Mouse (Mus musculus) liver, adult 2 months (tissue): Measurements from ENCODE around the gene Lyzl6. TPM values are rescaled to one million over a fixed set of nuclear protein-coding genes. Genes with fewer than 3 reads are reported as not detected.

ENCODE experiments used
- DNase-seq: peaks from one replicate; pipeline ENCODE4 v3.0.0-alpha.2; 2011; ENCODE audit warnings: low read depth, low spot score; ENCODE audit errors: extremely low read depth
- H3K27ac ChIP-seq: fragments of 200-500 bp; replicated peaks from 2 replicates; pipeline ENCODE4 v1.5.1; 2012; ENCODE audit warnings: low read depth, mild to moderate bottlenecking, control low read depth, inconsistent platforms, low read length; ENCODE audit not compliant: insufficient read depth
- H3K27me3 ChIP-seq: fragments of 200-500 bp; 2 replicates; pipeline ENCODE4 v1.6.1; 2012; ENCODE audit warnings: mild to moderate bottlenecking, moderate library complexity, low read length, inconsistent platforms; ENCODE audit not compliant: control insufficient read depth, insufficient read depth
- H3K36me3 ChIP-seq: fragments of 200-500 bp; 2 replicates; pipeline ENCODE4 v1.6.1; 2012; ENCODE audit warnings: low read length, inconsistent platforms; ENCODE audit not compliant: control insufficient read depth, insufficient read depth
- H3K4me1 ChIP-seq: fragments of 200-500 bp; 2 replicates; pipeline ENCODE4 v1.6.1; 2011; ENCODE audit warnings: low read length; ENCODE audit not compliant: control insufficient read depth, insufficient read depth
- H3K4me3 ChIP-seq: fragments of 200-500 bp; 2 replicates; pipeline ENCODE4 v1.5.1; 2011; ENCODE audit warnings: low read depth, mild to moderate bottlenecking, control low read depth, low read length, moderate library complexity; ENCODE audit not compliant: insufficient read depth
- H3K79me2 ChIP-seq: fragments of 200-500 bp; 2 replicates; pipeline ENCODE4 v1.6.1; 2012; ENCODE audit warnings: inconsistent platforms, mild to moderate bottlenecking, low read length, moderate library complexity; ENCODE audit not compliant: control insufficient read depth, insufficient read depth
- H3K9ac ChIP-seq: fragments of 200-500 bp; 2 replicates; pipeline ENCODE4 v1.6.1; 2012; ENCODE audit warnings: low read depth, mild to moderate bottlenecking, control low read depth, inconsistent platforms, low read length
- CTCF ChIP-seq: fragments of 200-500 bp; IDR thresholded peaks from 2 replicates; pipeline ENCODE4 v1.5.1; 2011; ENCODE audit warnings: low read depth, low read length, control low read depth
- POLR2A ChIP-seq: fragments of 200-500 bp; IDR thresholded peaks from 2 replicates; pipeline ENCODE4 v1.6.1; 2011; ENCODE audit warnings: low read length, control low read depth; ENCODE audit not compliant: insufficient read depth; ENCODE audit errors: extremely low read depth
- WGBS: fragments of 180-500 bp; shearing (Covaris S2); methylation state at CpG from one replicate; pipeline ENCODE4 v1.1.7; 2018; 5-methylcytosine and 5-hydroxymethylcytosine counted together
- polyA plus RNA-seq: library from polyadenylated mRNA; depleted of rRNA; stranded (reverse); fragments of >200 nt; gene quantifications from 2 replicates; pipeline ENCODE4 v1.2.3, GENCODE M21; 2012
- total RNA-seq: library from RNA; depleted of rRNA; stranded (reverse); fragments of >200 nt; gene quantifications from 2 replicates; pipeline ENCODE4 v1.2.3, GENCODE M21; 2014

The Lyzl6 gene
- total and polyA plus RNA-seq, 2 experiments: not detected

DNA sequence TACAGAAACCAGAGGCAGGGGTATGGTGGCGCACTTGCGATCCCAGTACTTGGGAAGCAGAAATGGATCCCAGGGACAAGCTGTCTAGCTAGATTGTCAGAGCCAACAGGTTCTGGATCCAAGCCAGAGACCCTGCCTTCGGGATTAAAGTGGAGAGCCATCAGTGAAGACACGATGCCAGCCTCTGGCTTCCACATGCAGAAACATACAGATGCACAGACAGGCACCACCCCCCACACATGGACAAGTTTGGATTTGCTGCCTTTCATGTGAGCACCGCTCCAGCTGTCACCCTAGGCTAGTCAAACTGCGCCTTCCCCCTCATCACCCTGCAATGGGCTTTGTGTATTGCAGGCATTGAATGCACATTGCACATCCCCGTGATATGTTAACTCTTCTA lies 19.5 kb upstream of the Lyzl6 start:
- WGBS: 85% methylated on average over 7 of the region's 7 CpGs
- Histone ChIP-seq H3K36me3 (no peaks in the 10 kb centered on the region), H3K79me2 (no peaks in the 10 kb centered on the region), H3K4me1 (no peaks in the 10 kb centered on the region), H3K27me3 (0 out of 2 replicates have a peak, but pooled peaks cover 2% of the 10 kb centered on the region), H3K27ac (no peak overlapping the region), H3K9ac (no peak overlapping the region), H3K4me3 (no peak overlapping the region)
- DNase-seq: no peak
- TF ChIP-seq POLR2A (no peak), CTCF (no peak)

GRCm38 (mm10) chr11:103656520-103656919 lies 17.8 kb upstream of the Lyzl6 start:
- Histone ChIP-seq H3K27ac (no peak overlapping the region), H3K27me3 (0 out of 2 replicates have a peak, but pooled peaks cover 2% of the 10 kb centered on the region), H3K4me1 (no peaks in the 10 kb centered on the region), H3K36me3 (no peaks in the 10 kb centered on the region), H3K79me2 (no peaks in the 10 kb centered on the region), H3K4me3 (no peak overlapping the region), H3K9ac (no peak overlapping the region)
- no peak for DNase-seq
- WGBS: 8% methylated on average over 3 of the region's 3 CpGs
- no peak for TF ChIP-seq POLR2A
- TF ChIP-seq CTCF: no peak

GRCm38 (mm10) chr11:103653359-103653965 lies 14.8 kb upstream of the Lyzl6 start:
- DNase-seq: no peak
- no peaks in the 10 kb centered on the region for H3K79me2 ChIP-seq
- no peaks in the 10 kb centered on the region for H3K4me1 ChIP-seq
- H3K9ac ChIP-seq: no peak overlapping the region
- TF ChIP-seq POLR2A (no peak), CTCF (no peak)
- peaks cover 14% of the 10 kb centered on the region for H3K27me3 ChIP-seq
- H3K4me3 ChIP-seq: no peak overlapping the region
- no peak overlapping the region for H3K27ac ChIP-seq
- H3K36me3 ChIP-seq: no peaks in the 10 kb centered on the region
- WGBS: 61% methylated on average over 10 of the region's 10 CpGs

- Histone ChIP-seq H3K4me1 (no peaks in the 10 kb centered on the region), H3K27me3 (peaks cover 18% of the 10 kb centered on the region), H3K79me2 (no peaks in the 10 kb centered on the region), H3K9ac (no peak overlapping the region), H3K27ac (no peak overlapping the region), H3K36me3 (no peaks in the 10 kb centered on the region), H3K4me3 (no peak overlapping the region)
- no peak for DNase-seq
- TF ChIP-seq POLR2A (no peak), CTCF (no peak)
- 77% methylated on average over 6 of the region's 6 CpGs for WGBS
These were observed 12.7 kb upstream of the Lyzl6 start for GRCm38 (mm10) chr11:103651426-103651825.

DNA sequence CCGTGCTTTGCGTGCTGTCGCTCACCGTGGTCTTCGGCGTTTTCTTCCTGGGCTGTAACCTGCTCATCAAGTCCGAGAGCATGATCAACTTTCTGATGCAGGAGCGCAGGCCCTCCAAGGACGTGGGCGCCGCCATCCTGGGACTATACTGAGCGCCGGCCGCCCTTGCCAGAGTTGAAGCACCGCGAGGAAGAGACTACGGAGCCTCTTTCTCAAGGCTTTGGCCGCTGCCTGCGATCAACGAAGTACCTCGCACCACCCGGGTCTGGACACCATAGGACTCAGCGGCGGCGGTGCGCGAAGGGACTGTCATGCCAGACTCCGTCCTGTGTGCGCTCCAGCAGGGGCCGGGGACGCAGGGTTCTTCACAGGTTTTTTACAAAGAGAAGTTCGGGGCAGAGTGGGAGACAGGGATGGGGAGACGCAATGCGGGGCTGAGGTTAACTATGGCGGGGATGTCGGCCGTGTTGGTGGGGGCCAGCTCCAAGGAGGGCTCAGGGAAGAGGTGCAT lies 11.3 kb upstream of the Lyzl6 start:
- no peak overlapping the region for H3K4me3 ChIP-seq
- no peak for DNase-seq
- 4% methylated on average over 37 of the region's 37 CpGs for WGBS
- peaks cover 18% of the 10 kb centered on the region for H3K27me3 ChIP-seq
- no peak overlapping the region for H3K9ac ChIP-seq
- no peak for TF ChIP-seq POLR2A
- no peak for TF ChIP-seq CTCF
- H3K79me2 ChIP-seq: no peaks in the 10 kb centered on the region
- no peaks in the 10 kb centered on the region for H3K36me3 ChIP-seq
- no peaks in the 10 kb centered on the region for H3K4me1 ChIP-seq
- no peak overlapping the region for H3K27ac ChIP-seq

GRCm38 (mm10) chr11:103649301-103649982 lies 10.8 kb upstream of the Lyzl6 start, which contains the start of gene Rprml:
Gene Rprml (plus strand): TSS chr11:103649570.
- Histone ChIP-seq H3K27me3 (peaks cover 18% of the 10 kb centered on the region), H3K79me2 (no peaks in the 10 kb centered on the region), H3K36me3 (no peaks in the 10 kb centered on the region), H3K27ac (no peak within 1 kb of the TSS), H3K4me1 (no peaks in the 10 kb centered on the region), H3K9ac (no peak within 1 kb of the TSS), H3K4me3 (no peak within 1 kb of the TSS)
- WGBS: 1% methylated on average over 71 of the region's 71 CpGs
- TF ChIP-seq POLR2A (no peak), CTCF (no peak)
- DNase-seq: no peak
